Mouse (Mus musculus) adrenal gland, adult 8-10 months (tissue): Measurements from ENCODE around the gene Bax. TPM values are rescaled to one million over a fixed set of nuclear protein-coding genes. Genes with fewer than 3 reads are reported as not detected.

Experiments
- DNase-seq: peaks from one replicate; pipeline ENCODE4 v3.0.0; 2022
- total RNA-seq, 4 experiments: library from RNA; stranded (reverse); gene quantifications; 2 replicates each; pipeline ENCODE4 v1.2.4; 2022

Gene Bax
- total RNA-seq, 4 experiments from 2014 or later: 71.7 to 105 (median 89.1) TPM

- no peak for DNase-seq
These were observed 10.6 kb downstream of the Bax start for GRCm38 (mm10) chr7:45455932-45456696.

GRCm38 (mm10) chr7:45454971-45455370, 11.7 kb downstream of the Bax start:
- DNase-seq: no peak

GRCm38 (mm10) chr7:45451344-45451982, 15.2 kb downstream of the Bax start:
- no peak for DNase-seq

- DNase-seq: no peak
These were observed 16.7 kb downstream of the Bax start for GRCm38 (mm10) chr7:45449974-45450373.

GRCm38 (mm10) chr7:45447325-45447990, 19.2 kb downstream of the Bax start:
- DNase-seq: no peak

GRCm38 (mm10) chr7:45446589-45446988, 20.1 kb downstream of the Bax start:
- no peak for DNase-seq

GRCm38 (mm10) chr7:45443526-45444420, 22.9 kb downstream of the Bax start:
- no peak for DNase-seq

- no peak for DNase-seq
These were observed 29.0 kb downstream of the Bax start, which contains the start of gene Ruvbl2 for GRCm38 (mm10) chr7:45437521-45438276. Ruvbl2 (minus strand) TSS chr7:45438096.

- DNase-seq: no peak
These were observed 29.7 kb downstream of the Bax start for GRCm38 (mm10) chr7:45437046-45437445.

- DNase-seq: no peak
These were observed 30.3 kb downstream of the Bax start for GRCm38 (mm10) chr7:45436444-45436843.

GRCm38 (mm10) chr7:45435038-45435437, 31.7 kb downstream of the Bax start:
- no peak for DNase-seq

GRCm38 (mm10) chr7:45434203-45435015, 32.3 kb downstream of the Bax start, which contains the start of gene Gys1:
Gys1 (plus strand) TSS chr7:45434844.
- DNase-seq: peak; percentile 100

- no peak for DNase-seq
These were observed 32.9 kb downstream of the Bax start for GRCm38 (mm10) chr7:45433835-45434202.

- no peak for DNase-seq
These were observed 40.1 kb downstream of the Bax start for GRCm38 (mm10) chr7:45426556-45426955.

- no peak for DNase-seq
These were observed 45.5 kb downstream of the Bax start for GRCm38 (mm10) chr7:45421194-45421593.

GRCm38 (mm10) chr7:45420615-45420919, 46.1 kb downstream of the Bax start, which contains the start of gene Lhb:
Lhb (plus strand) TSS chr7:45420820.
- no peak for DNase-seq

GRCm38 (mm10) chr7:45419859-45420614, 46.7 kb downstream of the Bax start:
- no peak for DNase-seq

GRCm38 (mm10) chr7:45417962-45418492, 48.7 kb downstream of the Bax start:
- DNase-seq: no peak

- no peak for DNase-seq
These were observed 51.1 kb downstream of the Bax start for GRCm38 (mm10) chr7:45415636-45416035.

- DNase-seq: no peak
These were observed 51.9 kb downstream of the Bax start for GRCm38 (mm10) chr7:45414740-45415224.
